Mouse (Mus musculus) layer of hippocampus, adult 18-20 months (tissue): Measurements from ENCODE around the gene Ppm1f. TPM values are rescaled to one million over a fixed set of nuclear protein-coding genes. Genes with fewer than 3 reads are reported as not detected.
"Not testable (repeated sequence)": the region's sequence is repeated elsewhere in the genome, so short reads cannot be mapped to it uniquely, and the experiment has no call there.

Source experiments
- DNase-seq, 2 experiments: peaks; one replicate each; pipeline ENCODE4 v3.0.0; 2022; ENCODE audit warnings: low spot score in 2 of 2
- long read RNA-seq: library from polyadenylated mRNA; stranded (forward); transcript quantifications from one replicate; pipeline ENCODE4 v2.0.0, GENCODE M21; 2021
- total RNA-seq, 2 experiments: library from RNA; stranded (reverse); gene quantifications; 2 replicates each; pipeline ENCODE4 v1.2.3; 2021

The Ppm1f gene
- 10 to 100 TPM; 54.7 to 56.3 TPM for total RNA-seq
- long read RNA-seq, full-length matches to known transcripts = 63 of 88 reads
- long read RNA-seq, partial matches to known transcripts = 22 of 88 reads
- long read RNA-seq, other reads (novel, unspliced or antisense) = 3 of 88 reads

DNA sequence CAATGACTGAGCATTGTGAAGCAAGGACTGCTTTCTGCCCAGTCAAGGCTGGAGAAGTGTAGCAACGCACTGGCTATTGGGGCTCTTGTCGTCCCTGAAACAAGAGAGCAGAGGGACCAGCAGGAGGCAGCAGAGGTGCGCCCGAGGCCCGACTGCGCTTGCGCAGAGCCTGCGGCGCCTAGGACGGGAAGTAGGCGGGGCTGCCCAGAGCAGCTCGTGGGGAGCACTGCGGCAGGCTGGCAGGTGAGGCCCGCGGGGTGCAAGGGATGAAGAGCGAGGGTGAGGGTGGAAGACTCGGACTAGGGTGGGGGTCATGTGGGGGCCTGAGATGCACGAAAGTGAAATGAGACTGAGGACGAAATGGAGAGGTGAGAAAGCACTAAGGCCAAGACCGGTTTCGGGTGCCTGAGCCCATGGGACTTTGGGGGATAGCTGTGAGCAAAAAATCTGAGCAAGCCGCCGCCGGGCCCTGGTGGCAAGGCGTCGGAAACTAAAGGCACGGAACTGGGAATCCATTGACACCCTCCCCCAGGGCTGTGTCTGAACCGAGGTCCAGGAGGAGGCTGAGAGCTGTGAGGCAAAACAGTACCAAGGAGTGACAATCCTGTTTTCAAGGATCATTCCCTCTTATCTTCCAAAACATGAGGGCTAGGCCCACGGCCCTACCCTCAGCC is at the start of gene Ppm1f:
TSS of gene Ppm1f (plus strand) at position 88 of the 674 bp plus-strand sequence.
- DNase-seq = peak; percentile 96

DNA sequence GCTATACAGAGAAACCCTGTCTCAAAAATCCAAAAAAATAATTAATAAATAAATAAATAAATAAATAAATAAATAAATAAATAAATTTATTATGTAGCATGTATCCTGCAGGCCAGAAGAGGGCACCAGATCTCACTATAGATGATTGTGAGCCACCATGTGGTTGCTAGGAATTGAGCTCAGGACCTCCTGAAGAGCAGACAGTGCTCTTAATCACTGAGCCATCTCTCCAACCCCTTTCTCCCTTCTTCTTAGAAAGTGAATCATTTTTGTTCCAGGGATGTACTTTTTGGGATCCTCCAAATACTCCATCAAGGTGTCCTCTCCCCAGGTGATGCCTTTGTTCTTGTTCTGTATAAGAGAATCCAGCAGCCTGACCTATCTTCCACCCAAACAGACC is 47.1 kb upstream of the Ppm1f start:
- no peak for DNase-seq

DNA sequence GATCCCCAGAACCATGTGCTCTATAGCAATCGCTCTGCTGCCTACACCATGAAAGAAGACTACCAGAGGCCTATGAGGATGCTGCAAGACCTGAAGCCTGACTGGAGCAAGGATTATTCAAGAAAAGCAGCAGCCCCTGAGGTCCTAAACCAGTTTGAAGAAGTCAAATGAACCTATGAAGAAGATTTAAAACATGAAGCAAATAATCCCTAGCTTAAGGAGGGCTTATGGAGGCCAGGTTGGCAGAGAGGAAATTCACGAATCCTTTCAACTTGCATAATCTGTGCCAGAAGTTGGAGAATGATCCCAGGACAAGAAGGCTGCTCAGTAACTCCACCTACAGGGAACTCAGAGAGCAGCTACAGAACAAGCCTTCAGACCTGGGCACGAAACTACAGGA is 43.9 kb upstream of the Ppm1f start:
- DNase-seq = no peak

DNA sequence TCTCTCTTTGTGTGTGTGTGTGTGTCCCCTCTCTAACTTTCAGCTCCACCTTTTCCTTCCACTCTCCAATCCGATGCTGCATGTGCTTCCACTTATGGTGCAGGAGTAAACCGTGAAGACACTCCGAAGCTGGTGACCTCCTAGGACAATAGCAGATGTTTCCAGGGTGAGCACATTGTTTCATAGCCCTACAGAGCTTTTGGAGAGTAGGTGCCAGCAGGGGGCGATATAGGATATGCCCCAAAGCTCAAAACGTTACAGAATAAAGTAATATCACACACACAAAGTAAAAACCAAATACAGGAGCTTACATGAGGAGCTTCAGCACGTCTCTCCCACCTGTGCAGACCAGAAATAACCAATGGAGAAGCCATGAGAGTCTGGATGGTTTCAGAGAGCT is 41.4 kb upstream of the Ppm1f start:
- peak in 1 of 2 experiments; percentile 71 for DNase-seq

- no peak for DNase-seq
Measured at GRCm38 (mm10) chr16:16855541-16855940, 40.7 kb upstream of the Ppm1f start.

DNA sequence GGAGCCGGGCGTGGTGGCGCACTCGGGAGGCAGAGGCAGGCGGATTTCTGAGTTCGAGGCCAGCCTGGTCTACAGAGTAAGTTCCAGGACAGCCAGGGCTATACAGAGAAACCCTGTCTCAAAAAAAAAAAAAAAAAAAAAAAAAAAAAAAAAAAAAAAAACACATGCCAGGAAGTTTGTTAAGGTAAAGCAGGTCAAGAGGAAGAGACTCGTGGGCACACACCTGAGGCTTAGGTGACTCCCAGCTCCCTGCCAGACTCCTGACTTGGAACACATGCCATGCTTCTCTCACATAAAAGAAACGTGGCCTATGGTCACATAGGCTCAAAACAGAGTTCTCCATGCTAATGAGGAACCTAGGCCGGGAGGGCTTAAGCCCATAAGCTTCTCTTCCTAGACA is 40.2 kb upstream of the Ppm1f start:
- not testable (repeated sequence) for DNase-seq

GRCm38 (mm10) chr16:16856731-16857476 is 39.4 kb upstream of the Ppm1f start:
- DNase-seq = no peak

GRCm38 (mm10) chr16:16862288-16862687 is 34.0 kb upstream of the Ppm1f start:
- no peak for DNase-seq

- DNase-seq = no peak
Measured at GRCm38 (mm10) chr16:16863978-16864377, 32.3 kb upstream of the Ppm1f start, which contains the start of gene Igll1. Gene Igll1 (minus strand): TSS chr16:16863985.

- DNase-seq = no peak
Measured at GRCm38 (mm10) chr16:16865217-16865616, 31.1 kb upstream of the Ppm1f start.

DNA sequence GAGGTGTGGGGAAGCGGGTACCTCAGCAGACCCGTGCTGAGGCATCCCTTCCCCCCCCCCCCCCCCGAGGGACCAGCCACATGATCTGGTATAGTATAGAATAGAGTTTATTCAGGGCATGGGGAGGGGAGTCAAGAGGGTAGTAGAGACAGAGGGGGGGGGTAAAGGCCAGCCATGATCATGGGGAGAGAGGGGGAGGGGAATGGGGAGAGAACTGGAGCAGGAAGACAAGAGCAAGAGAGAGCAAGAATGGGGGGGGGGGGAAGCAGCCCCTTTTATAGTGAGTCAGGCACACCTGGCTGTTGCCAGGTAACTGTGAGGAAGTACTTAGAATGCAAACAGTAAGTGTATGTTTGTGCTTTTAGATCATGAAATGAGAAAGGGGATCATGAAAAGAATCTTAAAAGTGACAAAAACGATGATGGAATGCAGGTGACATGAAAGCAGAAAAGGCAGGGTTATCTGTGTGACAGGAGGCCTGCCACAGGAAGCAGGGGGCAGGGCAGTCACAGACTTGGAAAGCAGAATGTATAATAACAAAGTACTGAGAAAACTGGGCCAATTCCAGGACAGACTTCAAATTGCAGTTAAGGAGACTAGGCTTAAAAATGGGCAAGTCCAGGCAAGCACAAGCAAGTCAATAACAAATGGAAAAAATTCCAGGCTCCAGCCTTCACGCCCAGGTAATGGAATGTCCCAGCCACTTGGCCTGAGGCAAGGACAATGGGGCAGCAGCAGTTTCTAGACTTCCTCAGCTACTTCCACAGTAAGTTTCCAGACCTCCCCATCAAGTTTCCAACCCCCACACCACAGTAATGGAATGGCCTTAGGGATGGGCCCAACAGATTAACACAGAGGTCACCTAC is 30.3 kb upstream of the Ppm1f start:
- no peak for DNase-seq

GRCm38 (mm10) chr16:16870241-16870616 is 26.0 kb upstream of the Ppm1f start:
- DNase-seq = no peak

- peak; percentile 89 to 95 for DNase-seq
Measured at GRCm38 (mm10) chr16:16870617-16871331, 25.5 kb upstream of the Ppm1f start, which contains the start of the genes Top3b and Vpreb1. Gene Top3b (plus strand): TSS chr16:16870736. Gene Vpreb1 (minus strand): TSS chr16:16870843.

- DNase-seq = no peak
Measured at GRCm38 (mm10) chr16:16879025-16879424, 17.2 kb upstream of the Ppm1f start.

- DNase-seq = no peak
Measured at GRCm38 (mm10) chr16:16888341-16888740, 7.9 kb upstream of the Ppm1f start.

DNA sequence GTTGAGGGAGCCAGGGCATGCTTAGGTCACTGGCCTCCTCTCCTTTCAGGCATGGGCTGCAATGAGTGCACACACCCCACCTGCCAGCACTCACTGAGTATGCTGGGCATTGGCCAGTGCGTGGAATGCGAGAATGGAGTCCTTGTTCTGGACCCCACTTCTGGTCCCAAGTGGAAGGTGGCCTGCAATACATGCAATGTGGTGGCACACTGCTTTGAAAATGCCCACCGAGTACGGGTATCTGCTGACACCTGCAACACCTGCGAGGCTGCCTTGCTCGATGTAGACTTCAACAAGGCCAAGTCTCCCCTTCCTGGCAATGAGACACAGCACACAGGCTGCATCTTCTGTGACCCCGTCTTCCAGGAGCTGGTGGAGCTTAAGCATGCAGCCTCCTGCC is 3.9 kb upstream of the Ppm1f start:
- DNase-seq = no peak

DNA sequence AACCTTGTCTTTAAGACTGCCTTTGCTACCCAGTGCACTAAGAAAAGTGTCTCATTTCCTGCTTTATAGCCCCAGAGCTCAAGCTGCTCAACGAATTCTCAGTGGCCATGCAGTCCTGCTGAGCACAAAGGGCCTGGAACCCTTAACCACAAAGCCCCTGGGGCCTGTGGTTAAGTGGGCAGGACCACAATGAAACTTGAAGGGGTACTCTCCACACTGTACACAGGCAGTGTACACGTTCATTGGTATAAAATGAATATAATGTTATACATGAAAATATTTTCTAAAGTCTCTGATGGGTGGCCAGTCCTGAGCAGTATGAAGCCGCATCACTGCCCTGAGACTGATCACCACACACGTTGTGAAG is 271 bp upstream of the Ppm1f start:
- DNase-seq = no peak

DNA sequence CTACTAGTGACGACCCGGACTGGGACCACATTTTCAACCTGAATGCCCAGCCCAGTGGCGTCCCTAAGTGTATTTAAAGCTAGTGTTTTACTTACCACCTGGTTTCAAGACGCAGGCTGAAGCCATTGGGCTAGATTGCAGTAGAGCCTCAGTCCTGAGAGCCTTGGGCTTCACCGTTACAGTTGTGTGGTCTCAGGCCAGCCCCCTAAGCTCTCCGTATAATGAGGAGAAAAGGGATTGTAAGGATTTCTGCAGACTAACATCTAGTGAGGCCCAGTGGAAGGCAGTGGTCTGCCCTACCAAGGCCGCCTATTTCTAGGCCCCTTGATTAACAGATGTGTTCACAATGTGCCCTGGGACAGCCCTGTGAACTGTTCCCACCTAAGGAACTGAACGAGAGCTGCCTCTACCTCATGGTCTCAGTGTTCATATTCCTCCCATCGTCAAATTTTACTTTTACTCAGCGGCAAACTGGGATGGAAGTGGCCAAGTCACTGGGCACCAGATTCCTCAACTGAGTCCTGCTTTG is 851 bp downstream of the Ppm1f start:
- no peak for DNase-seq

DNA sequence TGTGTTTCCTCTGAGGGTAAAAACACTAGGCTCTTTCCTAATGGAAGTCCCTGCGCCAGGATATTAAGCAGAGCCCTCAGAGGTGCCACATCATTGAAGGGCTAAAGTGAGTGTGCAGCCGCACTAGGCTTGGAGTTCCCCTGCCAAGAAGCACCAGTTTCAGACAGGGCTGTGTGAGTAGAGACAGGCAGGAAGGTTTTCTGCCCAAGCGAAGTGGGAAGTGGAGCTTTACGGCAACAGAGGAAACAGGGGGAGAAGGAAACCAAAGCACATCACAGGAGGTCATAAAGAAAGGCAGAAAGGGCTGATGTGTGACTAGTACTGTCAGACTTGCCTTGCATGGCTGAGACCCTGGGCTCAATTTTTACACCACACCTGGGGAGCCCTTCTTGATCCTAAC is 6.1 kb downstream of the Ppm1f start:
- DNase-seq = no peak

GRCm38 (mm10) chr16:16903188-16903587 is 6.9 kb downstream of the Ppm1f start:
- no peak for DNase-seq

DNA sequence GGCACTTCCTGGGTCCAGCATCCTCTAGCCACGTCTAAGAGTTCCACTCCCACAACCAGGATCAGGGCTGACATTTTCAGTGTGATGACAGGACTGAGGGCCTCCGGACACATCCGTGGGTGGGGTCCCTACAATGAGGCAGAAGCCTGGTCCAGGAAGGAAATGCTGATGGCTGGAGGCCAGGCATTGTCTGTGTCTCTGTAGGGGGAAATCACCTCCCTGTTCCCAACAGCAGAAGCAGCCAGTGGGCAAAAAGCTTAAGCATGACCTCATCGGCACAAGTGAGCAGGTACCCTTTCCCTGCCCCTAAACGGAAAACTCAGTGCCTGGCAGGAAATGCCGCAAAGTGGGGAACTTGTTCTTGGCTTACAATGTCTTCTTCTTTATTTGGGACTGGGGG is 11.5 kb downstream of the Ppm1f start:
- DNase-seq = no peak
